Mouse (Mus musculus) ES-E14 (cell line): ENCODE measurements around the gene Tufm.

Experiments used
- CHD2 ChIP-seq: IDR thresholded peaks from 2 replicates; pipeline ENCODE4 v1.6.1; 2014; ENCODE audit warnings: mild to moderate bottlenecking, low read depth, low read length, inconsistent platforms
- HCFC1 ChIP-seq: IDR thresholded peaks from 2 replicates; pipeline ENCODE4 v1.6.1; 2012; ENCODE audit warnings: low read length, inconsistent platforms, borderline replicate concordance; ENCODE audit not compliant: insufficient read depth
- MAFK ChIP-seq: IDR thresholded peaks from 2 replicates; pipeline ENCODE4 v1.6.1; 2014; ENCODE audit warnings: mild to moderate bottlenecking, low read depth, low read length, inconsistent platforms; ENCODE audit not compliant: insufficient read depth
- ZC3H11A ChIP-seq: IDR thresholded peaks from 2 replicates; pipeline ENCODE4 v1.6.1; 2012; ENCODE audit warnings: low read depth, mild to moderate bottlenecking, inconsistent platforms, low read length, borderline replicate concordance
- ZNF384 ChIP-seq: IDR thresholded peaks from 2 replicates; pipeline ENCODE4 v1.6.1; 2012; ENCODE audit warnings: low read depth, low read length, inconsistent platforms

DNA sequence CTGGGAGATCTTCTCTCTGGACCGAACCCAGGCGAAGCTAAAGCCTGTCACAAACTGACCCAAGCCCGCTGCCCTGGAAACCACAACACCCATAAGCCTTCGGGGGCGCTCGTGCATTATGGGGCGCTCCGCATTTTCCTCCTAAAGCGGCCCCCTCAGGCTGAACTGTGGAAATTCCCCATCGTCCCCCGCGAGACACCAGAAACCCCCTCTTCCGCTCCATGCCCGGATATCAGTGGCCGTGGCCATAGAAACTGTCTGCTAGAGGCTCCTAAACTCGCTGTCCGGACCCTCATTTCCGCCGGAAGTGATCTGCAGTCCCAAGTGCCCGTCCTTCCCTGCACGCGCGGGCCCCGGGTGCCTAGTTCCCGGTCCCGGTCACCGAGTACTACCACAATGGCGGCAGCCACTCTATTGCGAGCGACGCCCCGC, at the start of gene Tufm:
- TF ChIP-seq CHD2 (no peak), ZNF384 (no peak), HCFC1 (peak; percentile 90), ZC3H11A (no peak), MAFK (0 out of 2 replicates have a peak, but pooled peaks have one; percentile 2)
